Mouse (Mus musculus) mouse trophoblast stem cell (cell line): ENCODE results near the gene Kank3.

Source experiments
- in situ Hi-C, 2 experiments: fragments of 300-500 bp; cut with MseI, MboI; formaldehyde crosslinking; loops; 2 replicates in 1 of 2; 3 replicates in 1 of 2; pipeline ENCODE4 v1.15.1; 2025

Gene Kank3

DNA sequence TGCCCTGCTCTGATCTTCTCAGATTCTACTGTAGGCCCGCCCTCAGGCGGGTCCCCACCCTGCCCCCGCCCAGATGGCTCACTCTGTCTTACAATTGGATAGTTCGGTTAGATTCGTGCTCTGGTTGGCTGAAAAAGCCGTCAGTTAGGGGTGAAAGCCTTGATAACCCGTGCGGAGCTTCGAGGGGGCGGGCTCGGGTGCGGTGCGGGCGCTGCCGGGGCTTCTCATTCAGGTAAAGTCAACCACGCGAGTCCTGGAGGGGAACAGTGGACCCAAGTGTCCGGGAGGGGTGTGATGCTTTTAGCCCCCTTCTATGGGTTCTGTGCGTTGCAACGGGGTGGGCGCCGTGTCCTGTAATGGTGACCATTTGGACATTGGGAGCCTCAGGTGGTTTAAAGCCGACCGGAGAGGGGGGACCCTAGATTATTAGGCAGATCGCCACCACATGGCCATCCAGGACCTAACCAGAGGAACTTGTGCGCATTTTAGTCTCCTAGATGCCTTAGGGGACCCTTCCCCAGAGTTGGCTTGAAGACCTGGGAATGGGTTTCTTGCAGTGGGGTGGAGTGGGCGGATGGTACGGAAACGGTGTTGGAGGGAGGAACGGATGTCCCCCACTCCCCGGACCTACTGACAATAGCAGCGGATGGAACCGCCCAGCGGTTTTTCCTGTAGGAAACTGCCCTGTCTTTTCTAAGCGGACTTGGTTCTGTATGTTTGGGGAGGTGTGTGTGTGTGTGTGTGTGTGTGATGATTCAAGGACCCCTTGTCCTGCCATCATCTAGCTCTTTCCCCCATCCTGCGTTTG, at the start of gene Kank3:
TSS of gene Kank3 (plus strand) at position 186 of the 808 bp plus-strand sequence.
- in situ Hi-C loops, result no loop called here

DNA sequence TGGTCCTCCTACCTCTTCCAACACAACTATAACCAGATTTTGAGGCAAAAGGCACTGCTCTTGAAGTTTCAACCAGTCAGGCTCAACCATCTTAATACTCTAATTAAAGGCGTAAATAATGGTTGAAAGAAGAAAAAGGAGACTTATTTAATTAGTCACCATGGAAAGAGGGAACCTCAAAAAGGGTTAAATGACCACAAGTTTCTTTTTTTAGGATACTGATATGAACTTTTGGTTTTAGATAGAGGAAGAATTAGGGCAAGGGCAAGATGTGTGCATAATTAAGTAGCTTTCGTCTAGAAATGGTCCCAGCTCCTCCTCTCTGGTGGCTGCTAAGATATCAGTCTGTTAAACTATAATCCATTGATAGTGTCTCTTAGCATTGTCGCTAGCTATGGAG, 43.9 kb upstream of the Kank3 start:
- in situ Hi-C loops, result no loop called here

DNA sequence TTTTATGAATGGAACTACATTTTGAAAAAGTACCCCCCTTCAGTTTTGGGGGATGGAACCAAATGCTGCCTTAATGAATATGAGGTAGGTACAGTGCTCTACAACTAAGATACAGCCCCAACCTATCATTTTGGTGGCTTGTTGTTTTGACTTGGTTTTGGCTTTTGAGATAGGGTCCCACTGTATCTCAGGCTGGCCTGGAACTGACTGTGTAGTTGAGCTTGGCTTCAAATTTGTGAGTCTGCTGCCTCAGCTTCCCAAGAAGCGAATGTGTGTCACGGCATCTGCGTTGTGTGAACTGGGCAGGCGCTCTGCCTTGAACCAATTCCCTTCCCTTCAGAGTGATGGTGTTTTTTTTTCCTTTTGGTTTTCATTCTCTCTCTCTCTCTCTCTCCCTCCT, 38.7 kb upstream of the Kank3 start:
- in situ Hi-C loops, result no loop called here

DNA sequence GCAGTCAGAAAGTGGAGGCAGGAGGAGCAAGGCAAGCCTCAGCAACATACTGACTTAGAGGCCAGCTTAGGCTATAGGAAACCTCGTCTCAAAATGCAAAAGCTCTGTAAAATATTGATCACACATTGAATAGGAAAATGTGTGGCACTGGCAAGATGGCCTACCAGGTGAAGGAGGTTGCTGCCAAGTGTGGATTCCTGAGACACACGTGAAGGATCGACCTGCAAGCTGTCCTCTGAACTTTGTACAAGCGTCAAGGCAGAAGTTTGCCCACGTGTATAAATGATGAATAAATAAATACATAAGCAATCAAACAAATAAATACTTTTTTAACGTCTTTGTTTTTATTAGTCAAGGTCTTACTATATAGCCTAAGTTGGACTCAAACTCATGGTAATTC, 36.9 kb upstream of the Kank3 start:
- in situ Hi-C loops, result no loop called here

DNA sequence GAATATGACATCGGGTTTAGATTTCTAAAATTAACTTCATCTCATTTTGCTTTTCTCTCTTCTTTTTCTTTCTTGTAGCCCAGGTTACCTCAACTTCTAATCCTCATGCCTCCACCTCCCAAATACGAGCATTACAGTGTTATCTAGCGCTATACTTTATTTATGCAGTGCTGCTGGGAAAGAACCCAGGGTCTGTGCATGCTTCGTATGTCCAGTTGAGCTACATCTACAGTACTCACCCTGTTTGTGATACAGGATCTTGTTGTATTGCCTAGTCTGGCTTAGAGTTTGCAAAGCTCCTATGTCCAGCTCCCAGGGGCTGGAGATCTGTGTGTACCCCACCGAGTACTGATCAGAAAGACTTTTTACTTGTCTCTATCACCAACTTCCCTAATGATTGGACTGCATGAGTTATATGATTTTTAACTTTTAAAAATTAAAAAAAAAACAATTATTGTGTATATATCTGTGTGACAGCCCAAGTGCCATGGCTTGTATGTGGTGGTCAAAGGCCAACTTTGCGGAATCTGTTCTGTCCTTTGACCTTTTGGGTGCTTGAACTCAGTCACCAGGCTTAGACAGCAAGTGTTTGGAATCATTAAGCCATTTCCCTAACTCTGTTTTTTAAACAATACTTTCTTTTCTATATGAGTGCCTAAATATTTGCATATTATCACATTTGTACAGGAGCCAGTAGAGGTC, 36.3 kb upstream of the Kank3 start:
- in situ Hi-C loops, result no loop called here

DNA sequence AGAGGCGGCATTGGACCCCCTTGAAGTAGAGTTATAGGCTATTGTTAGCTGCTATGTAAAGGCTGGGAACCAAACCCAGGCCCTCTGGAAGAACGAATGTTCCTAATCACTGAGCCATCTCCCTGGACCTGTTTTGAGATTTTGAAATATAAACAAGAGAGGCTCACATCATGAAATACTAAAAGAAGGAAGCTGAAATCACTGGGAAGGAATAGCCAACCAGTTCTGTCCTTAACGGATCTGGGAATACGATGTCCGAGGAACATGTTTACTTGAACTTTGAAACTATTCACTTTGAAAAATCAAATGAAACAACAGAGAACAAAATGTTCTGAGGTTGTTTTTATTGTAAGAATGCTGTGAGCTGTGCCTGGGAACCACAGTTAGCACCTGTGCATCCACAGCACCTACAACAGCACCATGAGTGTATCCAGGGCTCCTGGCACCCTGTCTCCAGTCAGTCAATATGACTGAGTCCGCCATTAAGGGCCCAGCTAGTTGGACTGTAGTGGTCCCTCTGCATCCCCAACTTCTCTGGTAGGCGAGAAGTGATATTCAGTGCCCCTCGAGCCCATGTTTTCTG, 35.7 kb upstream of the Kank3 start:
- in situ Hi-C loops, result no loop called here

DNA sequence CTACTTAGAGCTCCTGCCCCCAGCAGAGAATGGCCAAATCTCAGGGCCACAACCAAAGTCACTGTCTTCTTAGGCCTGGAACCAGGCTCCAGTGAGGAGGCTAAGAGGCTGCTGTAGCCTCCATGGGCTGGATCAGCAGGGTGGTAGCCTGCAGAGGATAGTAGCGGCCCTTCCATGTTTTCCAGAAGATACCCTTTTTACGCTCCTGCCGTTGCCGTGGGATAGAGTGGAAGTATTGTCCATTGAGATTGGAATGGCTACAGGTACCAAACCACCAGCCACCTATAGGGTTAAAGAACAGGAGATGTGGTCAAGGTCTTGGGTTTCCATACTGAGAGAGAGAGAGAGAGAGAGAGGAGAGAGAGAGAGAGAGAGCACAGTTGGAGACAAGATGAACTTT, 35.0 kb upstream of the Kank3 start:
- in situ Hi-C loops, result no loop called here

DNA sequence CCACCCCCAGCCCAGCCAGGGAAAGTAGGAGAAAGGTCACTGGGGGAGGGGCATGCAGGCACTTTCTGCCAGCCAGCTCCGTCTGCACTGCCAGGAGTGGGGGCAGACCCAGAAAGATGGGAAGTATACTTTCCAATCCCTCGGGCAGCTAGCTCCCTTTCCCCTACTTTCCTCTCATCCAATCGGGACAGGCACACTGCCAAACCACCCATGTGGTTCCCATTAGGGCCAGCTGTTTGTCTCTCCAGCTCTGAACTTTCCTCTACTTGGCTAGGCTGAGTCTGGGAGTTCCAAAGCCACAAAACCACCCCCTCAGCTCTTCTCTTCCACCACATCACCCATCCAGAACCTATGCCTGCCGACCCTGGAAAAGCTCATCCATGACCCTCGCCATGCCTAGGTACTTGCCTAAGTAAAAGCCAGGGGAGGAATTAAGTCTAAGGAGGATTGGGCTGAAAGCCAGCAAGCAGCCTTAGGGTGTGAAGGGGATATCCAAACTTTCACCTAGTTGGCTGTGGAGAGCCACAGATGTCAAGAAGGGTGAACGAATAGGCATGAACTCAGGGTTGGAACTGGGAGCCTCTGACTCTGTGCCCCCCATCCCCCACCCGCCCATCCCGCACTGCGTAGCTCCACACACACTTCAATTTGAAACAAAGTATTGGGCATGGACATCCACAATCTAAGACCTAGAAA, 30.9 kb upstream of the Kank3 start:
- in situ Hi-C loops, result no loop called here

DNA sequence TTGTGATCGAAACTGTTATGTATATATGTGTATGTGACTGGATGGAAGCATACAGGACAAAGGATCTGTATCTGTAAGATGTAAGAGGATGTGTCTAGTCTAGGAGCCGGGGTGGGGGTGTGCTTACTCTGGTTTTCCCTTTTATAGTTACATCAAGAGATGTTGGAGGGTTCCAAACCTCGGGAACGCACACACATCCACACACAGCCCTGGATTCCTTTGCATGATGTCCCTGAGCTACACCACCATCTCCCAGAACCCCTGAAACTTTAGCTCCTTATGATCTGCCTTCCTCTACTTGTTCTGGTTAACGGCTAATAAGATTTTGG, 30.4 kb upstream of the Kank3 start:
- in situ Hi-C loops, result no loop called here

DNA sequence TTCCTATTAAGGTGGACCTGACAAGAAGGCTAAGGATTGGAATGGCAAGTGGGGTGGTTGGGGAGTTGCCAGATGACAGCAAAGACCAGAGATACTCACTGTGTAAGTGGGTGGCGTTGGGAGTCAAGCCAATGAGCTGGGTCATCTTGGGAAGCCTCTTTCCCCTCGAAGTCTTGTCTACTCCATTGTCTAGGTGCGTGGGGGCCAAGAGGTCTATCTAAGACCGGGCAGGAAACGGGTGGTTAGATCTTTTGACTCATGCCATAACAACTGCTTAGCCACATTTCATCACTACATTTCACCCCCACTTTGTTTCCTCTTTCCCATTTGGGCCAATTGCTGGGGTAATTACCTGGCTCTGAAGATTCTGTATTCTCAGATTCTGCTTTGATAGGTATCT, 29.9 kb upstream of the Kank3 start:
- in situ Hi-C loops, result no loop called here

DNA sequence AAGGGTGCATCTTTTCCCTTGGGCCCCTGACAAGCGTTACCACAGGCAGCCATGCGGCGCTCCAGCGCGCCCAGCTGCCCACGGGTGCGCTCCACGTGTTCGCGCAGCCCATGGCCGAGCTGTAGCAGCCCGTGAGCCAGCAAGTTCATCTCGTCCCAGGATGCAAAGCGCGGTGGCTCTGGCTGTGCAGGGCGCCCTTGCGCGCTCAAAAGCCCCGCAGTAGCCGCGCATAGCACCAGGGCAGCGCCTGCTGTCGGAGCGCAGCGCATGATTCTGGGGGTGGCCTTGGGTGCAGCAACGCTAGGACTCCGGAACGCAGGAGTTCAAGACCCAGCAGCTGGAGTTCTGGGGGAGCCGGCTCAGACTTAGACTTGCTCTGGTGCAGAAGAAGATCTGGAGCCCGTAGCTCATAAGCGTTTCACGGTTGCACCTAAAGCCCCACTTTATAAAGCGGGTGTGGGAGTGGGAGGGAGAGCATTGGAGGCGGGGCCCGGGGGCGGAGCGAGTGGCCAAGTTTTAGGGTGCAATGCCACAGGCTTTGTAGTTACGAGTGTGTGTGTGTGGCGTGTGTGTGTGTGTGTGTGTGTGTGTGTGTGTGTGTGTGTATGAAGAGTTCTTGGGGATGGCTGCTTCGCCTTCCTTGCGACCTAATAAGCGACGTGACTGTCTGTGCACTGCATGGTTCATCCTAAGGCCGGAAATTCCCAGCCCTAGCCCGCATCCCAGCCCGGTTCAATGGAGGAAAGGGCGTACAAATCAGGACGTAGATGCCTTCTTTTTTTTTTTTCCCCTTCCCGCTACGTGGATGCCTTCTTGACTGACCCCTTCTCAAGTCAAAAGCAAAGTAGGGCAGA, 29.0 kb upstream of the Kank3 start, which contains the start of gene Angptl4:
TSS of gene Angptl4 (minus strand) at position 707 of the 854 bp plus-strand sequence.
- in situ Hi-C loops, result no loop called here

DNA sequence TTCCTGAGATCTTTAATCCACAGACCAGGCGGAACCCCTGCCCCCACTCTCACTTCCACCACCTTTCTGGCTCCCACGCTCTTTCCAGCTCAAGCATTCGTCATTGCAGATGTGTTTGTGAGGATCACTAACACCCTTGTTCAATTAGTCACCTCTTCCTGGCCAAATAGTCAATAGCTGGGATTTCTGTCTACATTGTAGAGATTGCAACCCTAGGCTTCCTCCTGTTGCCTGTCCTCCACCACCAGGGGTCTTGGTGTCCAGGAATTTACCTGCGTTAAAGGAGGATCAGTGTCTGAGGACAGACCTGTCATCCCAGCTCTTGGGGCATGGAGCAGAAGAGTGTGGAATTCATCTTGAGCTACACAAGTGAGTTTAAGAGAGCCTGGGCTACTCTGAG, 28.3 kb upstream of the Kank3 start:
- in situ Hi-C loops, result no loop called here

DNA sequence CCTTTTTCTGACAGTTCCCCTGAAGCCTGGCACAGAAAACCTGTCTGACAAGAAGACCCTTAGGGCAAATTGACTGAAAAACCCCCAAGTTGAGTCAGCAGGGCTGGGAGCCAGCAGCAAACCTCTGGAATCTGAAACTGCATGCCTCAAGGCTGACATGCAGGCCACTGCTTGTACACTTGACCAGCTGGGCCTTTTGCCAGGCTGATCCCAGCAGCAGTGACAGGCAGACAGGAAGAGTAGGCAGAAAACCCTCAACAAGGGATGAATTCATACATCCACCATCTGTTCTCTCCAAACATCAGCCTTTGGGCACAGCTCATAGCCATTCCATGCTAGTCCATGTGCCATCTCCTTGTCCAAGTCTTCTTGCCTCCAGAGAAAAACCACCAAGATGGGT, 26.9 kb upstream of the Kank3 start:
- in situ Hi-C loops, result no loop called here

DNA sequence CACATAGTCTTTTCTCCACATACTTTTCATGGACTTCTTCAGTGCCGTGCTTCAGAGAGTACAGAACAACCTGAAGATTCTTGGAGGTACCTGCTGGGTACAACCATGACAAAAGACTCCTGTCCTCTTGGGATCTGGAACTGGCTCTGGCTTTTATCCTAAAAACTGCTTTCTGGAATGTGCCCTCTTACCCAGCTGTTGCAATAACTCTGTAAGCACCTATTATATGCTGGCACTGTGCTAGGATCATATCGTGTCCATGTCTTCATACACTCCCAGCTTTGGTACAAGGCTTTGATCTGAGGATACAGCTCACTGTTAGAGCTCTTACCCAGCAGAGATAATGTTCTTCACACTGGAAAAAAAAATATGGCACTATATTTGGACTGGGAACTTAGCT, 25.4 kb upstream of the Kank3 start:
- in situ Hi-C loops, result no loop called here

DNA sequence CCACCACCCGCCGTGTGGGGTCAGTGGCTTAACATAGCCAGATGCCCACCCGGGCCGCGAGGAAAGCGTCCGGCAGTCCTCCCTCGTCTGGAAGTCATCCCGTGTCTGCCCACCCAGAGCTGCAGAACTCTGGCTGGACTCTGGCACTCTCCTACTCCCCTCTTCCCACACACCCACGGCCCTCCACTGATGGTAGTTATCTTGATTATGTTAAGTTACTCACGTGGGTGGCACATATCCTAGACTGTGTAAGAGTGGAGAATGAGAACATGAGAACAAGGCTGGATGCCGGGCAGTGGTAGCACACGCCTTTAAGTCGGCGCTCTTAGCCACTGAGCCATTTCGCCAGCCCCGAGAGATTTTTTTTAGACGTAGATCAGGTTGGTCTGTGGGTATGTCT, 23.9 kb upstream of the Kank3 start:
- in situ Hi-C loops, result no loop called here

DNA sequence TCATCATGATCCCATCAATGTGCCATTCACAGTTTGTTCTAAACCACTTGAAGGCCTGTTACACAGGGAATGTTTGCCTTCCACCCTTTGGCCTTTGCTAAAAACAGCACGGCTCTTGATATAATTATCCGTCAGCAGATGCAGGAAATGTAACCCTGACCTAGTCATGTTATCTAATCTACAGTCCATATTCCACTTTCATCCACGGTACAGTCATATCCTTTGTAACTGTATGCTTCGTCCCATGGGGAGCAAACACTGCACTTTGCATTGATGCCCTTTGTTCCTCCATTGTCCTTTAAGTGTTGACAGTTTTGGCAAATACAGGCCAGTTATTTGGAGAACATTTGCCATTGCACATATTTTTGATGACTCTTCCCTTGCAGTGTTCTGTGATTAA, 21.6 kb upstream of the Kank3 start:
- in situ Hi-C loops, result no loop called here

DNA sequence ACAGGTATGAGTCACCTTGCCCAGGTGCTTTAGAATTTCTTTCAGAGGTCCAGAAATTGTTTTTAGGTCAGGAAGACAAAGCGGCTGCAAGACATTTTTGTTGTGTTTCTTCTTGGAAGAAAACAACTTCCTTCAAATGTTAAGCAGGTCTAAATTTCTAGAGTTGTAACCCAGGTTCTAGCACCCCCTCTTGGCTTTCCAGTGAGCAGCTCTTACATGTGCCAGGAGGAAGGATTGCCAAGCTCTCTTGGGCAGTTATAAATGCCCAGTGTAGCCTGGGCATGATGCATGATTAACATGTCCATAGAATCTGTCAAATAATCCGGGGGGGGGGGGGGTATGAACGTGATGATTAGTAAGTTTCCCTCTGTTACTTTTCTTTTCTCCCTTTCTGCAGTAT, 12.0 kb upstream of the Kank3 start:
- in situ Hi-C loops, result no loop called here

DNA sequence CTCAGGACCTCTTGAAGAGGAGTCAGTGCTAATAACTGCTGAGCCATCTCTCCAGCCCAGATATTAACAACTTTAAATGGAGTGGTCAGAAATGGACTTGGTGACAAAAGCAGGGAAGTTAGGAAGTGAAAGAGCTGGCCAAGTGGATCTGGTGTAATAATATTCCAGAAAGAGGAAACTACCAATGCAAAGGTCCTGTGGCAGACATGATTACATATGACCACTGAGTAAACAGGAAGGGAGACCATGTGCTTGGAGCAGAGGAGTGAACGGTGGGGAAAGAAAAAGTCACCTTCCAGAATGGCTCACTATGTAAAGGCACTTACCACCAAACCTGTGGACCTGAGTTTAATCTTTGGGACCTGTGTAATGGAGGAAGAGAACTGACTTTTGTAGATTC, 11.0 kb upstream of the Kank3 start:
- in situ Hi-C loops, result no loop called here

DNA sequence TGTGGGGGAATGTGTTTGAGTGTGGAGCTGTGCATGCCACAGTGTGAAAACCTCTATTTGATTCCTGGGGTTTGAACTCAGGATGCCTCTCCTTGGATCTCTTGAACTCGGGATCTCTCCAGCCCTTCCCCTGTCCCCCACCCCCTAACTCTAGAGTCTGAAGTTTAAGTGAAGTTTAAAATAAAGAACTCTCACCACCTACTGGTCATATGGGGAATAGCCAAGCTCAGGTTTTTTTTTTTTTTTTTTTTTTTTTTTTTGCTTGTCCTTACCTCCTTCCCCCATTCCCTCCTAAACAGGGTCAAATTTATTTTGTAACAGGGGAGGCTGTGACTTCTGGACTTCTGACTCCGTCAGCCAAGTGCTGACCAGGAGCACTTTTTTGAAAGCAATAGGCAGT, 8.1 kb upstream of the Kank3 start:
- in situ Hi-C loops, result no loop called here

DNA sequence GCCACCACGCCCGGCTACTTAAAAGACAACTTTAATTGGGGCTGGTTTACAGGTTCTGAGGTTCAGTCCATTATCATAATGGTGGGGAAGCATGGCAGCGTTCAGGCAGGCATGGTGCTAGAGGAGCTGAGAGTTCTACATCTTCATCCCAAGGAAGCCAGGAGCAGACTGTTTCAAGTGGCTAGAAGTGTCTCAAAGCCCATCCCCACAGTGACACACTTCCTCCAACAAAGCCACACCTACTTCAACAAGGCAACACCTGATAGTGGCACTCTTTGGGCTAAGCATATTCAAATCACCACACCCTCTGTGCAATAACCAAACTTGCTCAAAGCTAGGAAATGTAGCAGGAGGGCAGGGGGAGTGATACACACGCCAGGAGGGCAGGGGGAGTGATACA, 6.1 kb upstream of the Kank3 start:
- in situ Hi-C loops, result no loop called here

DNA sequence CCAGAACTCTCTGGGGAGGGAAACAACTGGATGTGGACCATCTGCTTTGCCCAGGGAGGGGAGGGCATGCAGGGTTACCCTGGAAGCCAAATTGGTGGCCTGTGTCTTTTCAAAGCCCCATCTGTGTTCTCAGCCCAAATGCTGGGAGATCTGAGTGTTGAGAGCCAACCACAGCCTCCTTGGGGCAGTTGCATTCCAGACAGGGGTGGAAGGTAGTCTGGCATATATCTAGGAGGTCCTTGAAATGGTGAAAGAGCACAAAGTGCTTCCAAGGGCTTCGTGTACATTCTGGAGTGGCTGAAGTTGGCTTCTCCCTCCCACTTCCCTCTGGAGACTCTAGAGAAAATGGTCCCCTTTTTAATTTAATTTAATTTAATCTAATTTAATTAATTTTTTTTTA, 5.6 kb upstream of the Kank3 start:
- in situ Hi-C loops, result no loop called here
